Mouse (Mus musculus): ENCODE measurements around the gene Rbm28. TPM values are rescaled to one million over a fixed set of nuclear protein-coding genes. Genes with fewer than 3 reads are reported as not detected.
"Not testable (repeated sequence)": the region's sequence is repeated elsewhere in the genome, so short reads cannot be mapped to it uniquely, and the experiment has no call there.

The Rbm28 gene
- total RNA-seq, 1 experiment from 2014 or later = 29.7 TPM

GRCm38 (mm10) chr6:29195146-29195545, 30.3 kb upstream of the Rbm28 start:
- no peak for DNase-seq

DNA sequence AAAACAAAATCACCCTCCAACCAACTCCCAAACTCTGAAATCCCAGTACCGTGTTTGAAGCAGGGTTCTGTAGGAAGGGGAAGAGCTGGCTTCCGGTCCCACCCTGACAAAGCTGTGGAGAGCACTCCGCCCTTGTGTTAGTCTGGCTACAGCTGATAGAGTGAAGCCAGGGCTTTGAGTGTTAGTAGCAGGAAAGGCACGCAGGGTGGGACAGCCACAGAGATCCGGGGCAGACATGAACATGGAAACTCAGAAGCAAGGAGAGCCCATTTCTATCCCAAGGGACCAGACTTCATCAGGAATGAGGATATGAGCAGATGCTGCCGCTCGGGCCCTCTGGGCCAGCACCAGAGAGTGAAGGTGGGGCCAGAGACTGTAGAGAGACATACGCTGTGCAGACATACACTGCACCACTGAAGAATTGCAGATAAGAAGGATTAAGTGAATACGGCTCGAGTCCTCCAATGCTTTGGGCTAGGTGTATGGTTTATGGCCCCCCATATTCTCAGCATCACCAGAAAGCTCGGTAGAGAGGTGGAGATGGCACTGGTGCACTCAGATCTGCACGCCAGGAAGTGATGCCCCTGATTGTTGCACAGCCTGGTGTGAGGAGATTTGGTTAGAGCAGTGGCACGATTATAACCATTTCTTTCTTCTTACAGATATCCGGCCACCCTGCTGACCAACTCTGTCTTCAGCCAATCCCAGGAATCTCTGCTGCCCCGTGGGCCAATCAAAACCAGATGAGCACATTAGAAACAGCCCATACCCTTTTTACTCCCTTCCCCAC, 29.4 kb upstream of the Rbm28 start:
- DNase-seq = no peak

DNA sequence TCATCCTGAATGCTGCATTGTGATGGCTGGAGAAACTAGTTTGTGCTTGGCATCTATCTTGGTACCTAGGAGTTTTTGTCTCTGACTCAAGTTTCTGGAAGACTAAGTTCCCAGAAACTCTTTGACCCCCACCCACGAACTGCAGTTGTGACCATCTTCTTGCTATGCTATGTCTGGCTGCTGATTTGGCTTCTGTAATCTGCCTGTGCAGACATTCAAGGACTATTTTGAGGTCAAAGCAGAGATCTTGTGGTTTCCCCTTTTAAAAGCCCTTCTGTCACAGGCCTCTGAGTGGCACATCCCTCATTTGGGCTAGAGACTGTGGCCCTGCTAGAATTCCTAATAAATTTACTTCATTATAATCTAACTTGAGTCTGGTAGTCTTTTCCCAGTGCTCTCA, 23.1 kb upstream of the Rbm28 start:
- DNase-seq = no peak

DNA sequence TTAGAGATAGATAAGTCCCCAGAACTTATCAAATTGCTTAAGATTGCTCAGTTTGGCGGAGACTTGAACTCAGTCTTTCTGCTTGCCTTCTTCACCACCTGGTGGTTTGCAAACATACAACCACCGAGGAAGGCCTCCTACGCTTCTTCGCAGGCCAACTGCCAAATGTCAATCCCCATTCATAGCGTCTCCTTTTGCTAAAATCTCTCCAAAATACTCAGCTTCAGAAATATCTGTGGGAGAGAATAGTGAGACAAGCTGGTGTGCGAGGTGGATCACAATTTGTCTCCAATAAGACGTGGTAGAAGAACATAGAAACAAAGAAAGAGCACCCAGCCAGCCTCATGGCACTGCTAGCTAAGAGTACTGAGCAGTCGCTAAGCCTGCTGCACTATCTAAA, 15.0 kb upstream of the Rbm28 start:
- no peak for DNase-seq

DNA sequence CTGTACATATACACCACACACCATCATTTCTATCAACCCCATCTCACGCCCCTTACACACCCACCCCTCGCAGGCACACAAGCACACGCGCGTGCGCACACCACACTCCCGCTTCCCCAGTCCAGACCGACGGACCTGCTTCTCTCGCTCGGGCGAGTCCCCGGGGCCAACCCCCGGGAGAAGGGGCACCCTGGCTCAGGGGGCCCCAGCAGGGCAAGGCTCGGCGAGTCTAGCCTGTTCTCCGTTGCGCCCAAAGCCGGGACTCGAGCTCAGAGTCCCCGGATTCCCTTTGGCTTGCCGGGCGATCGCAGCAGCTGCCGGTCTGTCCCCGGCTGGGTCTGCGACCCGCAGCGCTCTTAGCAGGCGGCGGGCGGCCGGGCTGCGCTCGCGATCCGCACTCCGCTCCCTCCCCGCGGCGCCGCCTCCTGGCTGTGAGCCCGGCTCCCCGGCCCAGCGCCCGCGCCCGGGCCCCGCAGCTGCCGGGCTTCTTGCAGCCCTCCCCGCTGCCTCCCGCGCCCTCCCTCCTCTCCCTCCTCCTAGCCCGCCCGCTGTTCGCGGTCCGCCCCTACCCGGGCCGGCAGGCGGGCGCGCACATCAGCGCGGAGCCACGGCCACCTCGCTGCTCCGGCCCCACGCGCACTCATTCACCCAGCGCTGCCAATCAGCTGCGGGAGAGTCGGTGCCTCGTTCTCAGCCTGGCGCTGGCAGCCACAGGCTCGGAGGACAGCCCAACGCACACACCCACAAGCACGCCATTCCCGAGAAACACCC, 14.3 kb upstream of the Rbm28 start, which contains the start of gene Prrt4:
Prrt4 (minus strand) TSS at position 697 of the 771 bp plus-strand sequence.
- DNase-seq = peak; percentile 81

DNA sequence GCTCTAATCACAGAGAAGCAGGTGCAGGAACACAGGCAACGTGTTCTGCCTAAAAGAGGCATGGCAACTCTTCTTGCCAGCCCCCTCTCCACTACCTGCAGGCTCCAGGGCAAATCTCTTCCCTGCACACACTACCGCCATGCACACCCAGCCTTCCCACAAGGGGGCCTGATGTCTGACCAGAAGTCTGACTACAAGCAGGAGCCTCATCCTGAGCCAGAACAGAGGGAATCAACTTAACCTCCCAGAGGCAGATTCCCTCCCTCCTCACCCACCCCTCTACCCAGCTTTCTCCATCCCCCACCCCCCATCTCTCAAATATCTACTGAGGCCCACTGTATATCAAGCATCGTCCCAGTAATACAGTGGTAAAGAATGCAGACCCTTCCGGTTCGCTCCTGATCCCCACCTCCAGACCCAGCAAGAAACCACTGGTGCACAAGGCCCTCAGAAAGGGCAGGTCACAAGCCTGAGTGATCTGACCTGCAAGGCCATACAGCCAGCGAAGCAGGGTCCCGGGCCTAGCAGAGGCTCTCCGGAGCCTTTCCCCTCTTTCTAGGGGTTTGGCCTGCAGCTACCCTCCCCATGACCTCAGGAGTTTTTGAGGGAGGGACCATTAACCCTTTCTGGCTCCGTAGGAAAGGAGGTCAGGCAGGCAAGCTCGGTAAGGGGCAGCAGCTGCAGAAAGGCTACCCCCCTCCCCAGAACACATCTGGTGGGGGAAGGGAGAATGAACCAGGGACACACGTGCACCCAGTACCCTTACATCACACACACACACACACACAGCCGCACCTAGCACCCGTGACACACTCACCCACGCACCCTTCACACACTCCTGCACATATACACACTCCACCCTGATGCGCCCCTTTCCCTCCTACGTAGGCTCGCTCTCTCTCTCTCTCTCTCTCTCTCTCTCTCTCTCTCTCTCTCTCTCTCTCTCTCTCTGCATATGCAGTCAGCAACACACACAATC, 13.4 kb upstream of the Rbm28 start:
- DNase-seq = no peak

DNA sequence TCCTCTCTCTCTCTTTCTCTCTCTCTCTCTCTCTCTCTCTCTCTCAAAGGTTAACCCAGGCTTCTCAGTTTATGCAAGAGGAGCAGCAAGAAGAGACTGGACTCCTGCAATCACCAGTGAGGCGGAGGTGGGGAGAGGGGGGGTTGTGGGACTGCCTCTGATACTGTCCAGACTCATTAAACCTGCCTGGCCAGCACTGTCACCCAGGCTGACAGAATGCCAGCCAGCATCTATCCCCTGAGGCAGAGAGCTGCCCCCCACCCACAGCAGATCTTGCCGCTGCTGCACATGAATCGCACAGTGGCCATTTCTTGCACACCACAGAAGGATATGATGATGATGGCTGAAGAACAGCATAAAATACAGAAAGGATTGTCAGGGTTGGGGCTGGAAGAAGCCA, 10.3 kb upstream of the Rbm28 start:
- peak; percentile 50 for DNase-seq

- no peak for DNase-seq
Observed at GRCm38 (mm10) chr6:29174368-29174767, 9.6 kb upstream of the Rbm28 start.

DNA sequence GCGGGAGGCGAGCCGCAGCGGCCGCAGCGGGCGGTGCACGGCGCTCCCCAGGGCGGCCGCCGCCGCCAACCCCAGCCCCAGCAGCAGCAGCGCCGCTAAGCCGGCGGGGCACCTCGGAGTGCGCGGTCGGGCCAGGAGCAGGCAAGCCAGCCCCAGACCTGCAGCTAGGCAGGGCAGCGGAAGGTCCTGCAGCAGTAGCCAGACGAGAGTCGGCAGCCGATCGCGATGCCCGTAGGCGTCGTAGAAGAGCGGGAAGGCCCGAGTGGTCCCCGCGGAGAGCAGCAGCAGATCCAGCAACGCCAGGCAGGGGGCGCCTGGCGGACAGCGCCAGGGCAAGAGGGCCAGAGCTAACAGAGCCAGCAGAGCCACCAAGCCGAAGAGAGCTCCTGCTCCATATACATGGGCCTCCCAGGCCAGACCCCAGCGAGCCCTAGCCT, 6.2 kb upstream of the Rbm28 start:
- peak; percentile 89 for DNase-seq

DNA sequence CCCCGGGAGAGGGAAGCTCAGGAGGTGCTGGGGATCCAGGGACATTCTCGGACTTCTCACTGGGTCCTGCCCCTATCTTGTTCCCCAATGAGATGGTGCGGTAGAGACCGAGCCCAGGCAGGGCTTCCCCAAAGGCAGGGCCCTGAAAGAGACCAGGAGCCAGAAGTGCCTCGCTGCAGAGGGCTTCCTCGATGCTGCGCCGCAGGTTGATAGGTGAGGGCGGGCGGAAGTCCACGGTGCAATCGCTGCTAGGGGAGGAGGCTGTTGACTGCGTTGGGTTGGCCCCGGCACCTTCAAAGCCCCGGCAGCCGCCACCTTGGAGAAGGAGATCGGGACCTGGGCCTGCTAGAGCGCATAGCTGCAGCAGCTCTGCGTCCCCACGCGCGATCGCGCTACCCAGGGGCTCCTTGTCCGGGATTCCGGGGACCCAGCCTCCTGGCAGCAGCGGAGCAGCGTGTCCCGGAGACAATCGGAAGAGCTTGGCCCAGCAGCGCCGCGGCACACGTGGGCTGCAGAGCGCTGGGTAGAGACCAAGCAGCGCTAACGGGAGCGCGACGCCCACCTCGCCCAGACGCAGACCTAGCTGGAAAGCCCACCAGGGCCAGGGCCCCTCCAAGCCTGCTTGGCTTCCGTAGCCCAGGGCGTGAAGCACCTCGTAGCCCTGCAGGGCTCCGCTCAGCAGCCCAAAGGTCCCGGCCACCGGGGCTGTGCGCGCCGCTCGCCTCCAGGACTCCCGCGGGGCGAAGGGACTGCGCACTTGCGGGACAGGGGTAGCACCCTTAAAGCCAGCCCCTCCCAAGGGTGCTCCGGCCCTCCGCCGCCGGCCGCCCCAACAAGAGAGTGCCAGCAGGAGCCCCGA, 5.5 kb upstream of the Rbm28 start:
- peak; percentile 37 for DNase-seq

GRCm38 (mm10) chr6:29169675-29170062, 4.9 kb upstream of the Rbm28 start:
- no peak for DNase-seq

- no peak for DNase-seq
Observed at GRCm38 (mm10) chr6:29168871-29169270, 4.1 kb upstream of the Rbm28 start.

GRCm38 (mm10) chr6:29166196-29166595, 1.4 kb upstream of the Rbm28 start:
- DNase-seq = peak; percentile 65

DNA sequence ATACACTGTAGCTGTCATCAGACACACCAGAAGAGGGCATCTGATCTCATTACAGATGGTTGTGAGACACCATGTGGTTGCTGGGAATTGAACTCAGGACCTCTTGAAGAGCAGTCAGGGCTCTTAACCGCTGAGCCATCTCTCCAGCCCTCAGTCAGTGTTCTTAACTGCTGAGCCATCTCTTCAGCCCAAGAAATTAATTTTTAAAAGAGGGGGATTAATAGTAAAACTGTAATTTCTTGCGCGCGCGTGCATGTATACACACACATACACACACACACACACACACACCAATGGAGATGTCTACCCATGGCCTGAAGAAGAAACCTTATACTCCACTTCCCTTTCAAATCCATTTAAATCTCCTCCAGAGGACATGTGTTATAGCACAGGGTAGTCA, 3.5 kb downstream of the Rbm28 start:
- not testable (repeated sequence) for DNase-seq

DNA sequence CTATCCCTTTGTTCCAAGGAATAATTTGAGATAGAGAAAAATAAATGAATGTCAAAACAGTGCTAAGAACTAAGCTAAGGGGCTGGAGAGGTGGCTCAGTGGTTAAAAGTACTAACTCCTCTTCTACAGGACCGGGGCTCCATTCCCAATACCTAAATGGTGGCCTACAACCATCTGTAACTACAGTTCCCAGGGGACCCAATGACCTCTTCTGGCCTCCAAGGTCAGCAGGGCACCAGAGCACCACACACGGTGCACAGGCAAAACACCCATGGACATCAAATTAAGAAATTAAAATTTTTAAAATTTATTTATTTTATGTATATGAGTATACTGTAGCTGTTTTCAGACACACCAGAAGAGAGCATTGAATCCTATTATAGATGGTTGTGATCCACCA, 4.0 kb downstream of the Rbm28 start:
- no peak for DNase-seq

- no peak for DNase-seq
Observed at GRCm38 (mm10) chr6:29156326-29156725, 8.5 kb downstream of the Rbm28 start.

- DNase-seq = no peak
Observed at GRCm38 (mm10) chr6:29150001-29150400, 14.8 kb downstream of the Rbm28 start.

GRCm38 (mm10) chr6:29147407-29148010, 17.3 kb downstream of the Rbm28 start:
- no peak for DNase-seq

GRCm38 (mm10) chr6:29146641-29147040, 18.2 kb downstream of the Rbm28 start:
- peak; percentile 56 for DNase-seq

GRCm38 (mm10) chr6:29145456-29146307, 19.1 kb downstream of the Rbm28 start:
- DNase-seq = no peak
